Mouse (Mus musculus) kidney, adult 2 months (tissue): ENCODE results near the gene Rgs9bp. TPM values are rescaled to one million over a fixed set of nuclear protein-coding genes. Genes with fewer than 3 reads are reported as not detected.
A peak's percentile ranks its signal among the peaks of the same experiment; 100 is the strongest.

Source experiments
- DNase-seq: peaks from one replicate; pipeline ENCODE4 v3.0.0; 2021
- H3K27ac ChIP-seq: fragments of 200-500 bp; 2 replicates; pipeline ENCODE4 v1.5.1; 2012; ENCODE audit warnings: low read depth, low read length, control low read depth, inconsistent platforms; ENCODE audit not compliant: insufficient read depth
- H3K27me3 ChIP-seq: fragments of 200-500 bp; replicated peaks from 2 replicates; pipeline ENCODE4 v1.6.1; 2012; ENCODE audit warnings: mild to moderate bottlenecking, moderate library complexity, low read length, inconsistent platforms; ENCODE audit not compliant: control insufficient read depth, insufficient read depth
- H3K36me3 ChIP-seq: fragments of 200-500 bp; 2 replicates; pipeline ENCODE4 v1.6.1; 2012; ENCODE audit warnings: mild to moderate bottlenecking, moderate library complexity, low read length, inconsistent platforms; ENCODE audit not compliant: control insufficient read depth, insufficient read depth
- H3K4me1 ChIP-seq: fragments of 200-500 bp; 2 replicates; pipeline ENCODE4 v1.6.1; 2011; ENCODE audit warnings: low read length; ENCODE audit not compliant: control insufficient read depth, insufficient read depth
- H3K4me3 ChIP-seq: fragments of 200-500 bp; 2 replicates; pipeline ENCODE4 v1.5.1; 2011; ENCODE audit warnings: mild to moderate bottlenecking, low read depth, low read length, control low read depth; ENCODE audit not compliant: insufficient read depth
- CTCF ChIP-seq: fragments of 200-500 bp; conservative IDR thresholded peaks from 2 replicates; pipeline ENCODE4 v1.5.1; 2011; ENCODE audit warnings: low read depth, mild to moderate bottlenecking, control low read depth, low read length, moderate library complexity, mixed read lengths; ENCODE audit not compliant: insufficient read depth, insufficient read length
- POLR2A ChIP-seq: fragments of 200-500 bp; IDR thresholded peaks from one replicate; pipeline ENCODE4 v1.6.1; 2011; ENCODE audit warnings: low read depth, low read length, control low read depth
- WGBS: fragments of 180-500 bp; shearing (Covaris S2); methylation state at CpG from one replicate; pipeline ENCODE4 v1.1.7; 2018; 5-methylcytosine and 5-hydroxymethylcytosine counted together
- polyA plus RNA-seq: library from polyadenylated mRNA; depleted of rRNA; stranded (reverse); fragments of >200 nt; gene quantifications from 2 replicates; pipeline ENCODE4 v1.2.3, GENCODE M21; 2012; rRNA removed

The Rgs9bp gene
- 0.14 and 0.18 TPM in 2 replicates for polyA plus RNA-seq

GRCm38 (mm10) chr7:35585191-35586054 is at the start of gene Rgs9bp:
Rgs9bp (minus strand) TSS chr7:35585582.
- H3K4me1 ChIP-seq: no peaks in the 10 kb centered on the region
- TF ChIP-seq CTCF (no peak), POLR2A (no peak)
- no peaks in the 10 kb centered on the region for H3K36me3 ChIP-seq
- peak; percentile 80 for DNase-seq
- no peaks in the 10 kb centered on the region for H3K27me3 ChIP-seq
- WGBS: under 1% methylated on average over 45 of the region's 45 CpGs
- H3K4me3 ChIP-seq: peak within 1 kb of the TSS; percentile 86
- H3K27ac ChIP-seq: no peak within 1 kb of the TSS; the same call in 1 of the 2 replicates

DNA sequence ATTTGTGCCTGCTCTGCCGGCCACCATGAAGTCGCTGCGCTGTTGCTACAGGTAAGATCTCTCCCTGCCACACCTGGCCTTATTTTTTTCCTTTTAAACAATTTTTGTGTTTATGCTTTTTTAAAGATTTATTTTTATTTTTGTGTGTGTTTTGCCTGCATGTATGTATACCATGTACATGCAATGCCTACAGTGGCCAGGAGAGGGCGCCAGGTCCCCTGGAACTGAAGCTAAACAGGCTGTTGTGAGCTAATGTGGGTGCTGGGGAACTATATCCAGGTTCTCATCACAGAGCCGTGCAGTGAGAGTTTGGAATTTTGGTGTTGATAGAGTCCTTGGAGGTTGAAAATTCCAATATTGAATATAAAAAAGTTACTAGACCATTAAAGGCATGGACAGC is 43.1 kb upstream of the Rgs9bp start:
- no peaks in the 10 kb centered on the region; the same call in 1 of the 2 replicates for H3K36me3 ChIP-seq
- no peak overlapping the region for H3K4me3 ChIP-seq
- H3K27ac ChIP-seq: no peak overlapping the region
- no peaks in the 10 kb centered on the region for H3K27me3 ChIP-seq
- no peaks in the 10 kb centered on the region for H3K4me1 ChIP-seq
- DNase-seq: peak; percentile 10
- peak; percentile 71 for TF ChIP-seq CTCF
- TF ChIP-seq POLR2A: no peak
- 83% methylated on average over 5 of the region's 5 CpGs for WGBS

GRCm38 (mm10) chr7:35627371-35627770 is 42.0 kb upstream of the Rgs9bp start:
- Histone ChIP-seq H3K27me3 (no peaks in the 10 kb centered on the region), H3K4me3 (no peak overlapping the region), H3K36me3 (no peaks in the 10 kb centered on the region; the same call in 1 of the 2 replicates), H3K4me1 (no peaks in the 10 kb centered on the region), H3K27ac (no peak overlapping the region)
- WGBS: 78% methylated on average over 10 of the region's 10 CpGs
- TF ChIP-seq CTCF (no peak), POLR2A (no peak)
- no peak for DNase-seq

DNA sequence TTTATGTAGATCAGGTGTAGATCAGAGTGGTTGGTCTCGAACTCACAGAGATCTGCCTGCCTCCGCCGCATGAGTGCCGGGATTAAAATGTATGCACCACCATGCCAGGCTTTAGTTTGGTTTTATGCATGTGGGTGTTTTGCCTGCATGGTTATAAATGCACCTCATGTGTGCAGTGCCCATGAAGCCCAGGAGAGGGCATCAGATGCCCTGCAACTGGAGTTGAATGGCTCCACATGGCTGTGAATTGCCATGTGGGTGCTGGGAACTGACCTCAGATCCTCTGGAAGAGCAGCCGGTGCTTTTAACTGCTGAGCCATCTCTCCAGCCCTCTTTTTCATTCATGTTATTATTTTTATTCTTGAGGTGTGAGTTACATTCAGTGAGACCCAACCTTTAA is 40.7 kb upstream of the Rgs9bp start:
- no peaks in the 10 kb centered on the region for H3K36me3 ChIP-seq
- 97% methylated on average over 5 of the region's 5 CpGs for WGBS

GRCm38 (mm10) chr7:35622626-35623025 is 37.2 kb upstream of the Rgs9bp start:
- DNase-seq: no peak
- Histone ChIP-seq H3K27me3 (no peaks in the 10 kb centered on the region), H3K4me1 (no peaks in the 10 kb centered on the region), H3K27ac (no peak overlapping the region), H3K4me3 (no peak overlapping the region), H3K36me3 (no peaks in the 10 kb centered on the region)
- 92% methylated on average over 10 of the region's 10 CpGs for WGBS
- no peak for TF ChIP-seq POLR2A
- no peak for TF ChIP-seq CTCF

More for the DNA sequence above, 40.7 kb upstream of the Rgs9bp start:
- no peak overlapping the region for H3K27ac ChIP-seq
- DNase-seq: no peak
- H3K4me1 ChIP-seq: no peaks in the 10 kb centered on the region
- H3K4me3 ChIP-seq: no peak overlapping the region
- TF ChIP-seq POLR2A: no peak
- TF ChIP-seq CTCF: no peak
- no peaks in the 10 kb centered on the region for H3K27me3 ChIP-seq

DNA sequence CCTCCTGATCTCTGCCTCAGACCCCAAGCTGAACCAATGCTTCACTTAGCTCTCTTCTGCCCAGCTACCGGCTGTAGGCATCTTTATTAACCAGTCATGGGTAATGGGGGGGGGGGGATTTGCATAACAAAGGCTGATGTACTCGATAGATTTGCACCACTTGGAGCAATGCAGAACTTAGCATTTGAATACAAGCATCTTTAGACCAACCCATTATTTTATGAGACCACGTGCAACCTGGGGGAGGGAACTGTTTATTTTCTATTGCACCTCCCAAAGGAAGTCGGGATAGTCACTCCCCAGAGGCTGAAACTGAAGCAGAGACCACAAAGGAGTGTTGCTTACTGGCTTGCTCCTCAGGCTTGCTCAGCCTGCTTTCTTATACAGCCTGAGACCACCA is 32.1 kb upstream of the Rgs9bp start:
- Histone ChIP-seq H3K27ac (no peak overlapping the region), H3K4me3 (no peak overlapping the region), H3K27me3 (no peaks in the 10 kb centered on the region), H3K4me1 (no peaks in the 10 kb centered on the region), H3K36me3 (no peaks in the 10 kb centered on the region)
- WGBS: 63% methylated on average over 4 of the region's 4 CpGs
- no peak for TF ChIP-seq CTCF
- no peak for TF ChIP-seq POLR2A
- DNase-seq: no peak

DNA sequence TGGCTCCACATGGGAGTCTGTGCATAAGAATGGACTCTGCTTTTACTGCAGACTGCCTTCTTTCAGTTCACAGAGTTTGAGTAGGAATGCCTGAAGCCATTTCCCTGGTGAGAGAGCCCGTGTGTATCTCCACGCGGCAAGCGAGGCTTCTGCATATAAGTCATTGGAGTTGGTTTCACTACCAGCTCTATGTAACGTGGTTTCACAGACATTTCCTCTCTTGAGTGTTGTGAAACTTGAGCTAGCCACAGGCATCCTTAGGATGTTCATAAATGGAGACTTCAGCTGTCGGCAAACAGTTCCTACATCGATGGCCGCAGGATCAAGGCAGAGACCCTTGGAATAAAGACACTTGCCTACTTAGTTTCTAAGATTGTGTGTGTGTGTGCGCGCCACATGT is 23.9 kb upstream of the Rgs9bp start:
- TF ChIP-seq POLR2A: no peak
- Histone ChIP-seq H3K4me3 (no peak overlapping the region), H3K4me1 (no peaks in the 10 kb centered on the region), H3K27ac (no peak overlapping the region), H3K27me3 (no peaks in the 10 kb centered on the region), H3K36me3 (no peaks in the 10 kb centered on the region)
- 96% methylated on average over 10 of the region's 10 CpGs for WGBS
- DNase-seq: no peak
